Mouse (Mus musculus): ENCODE data around the gene Cd6.

- TF ChIP-seq TCF12 (IDR thresholded peaks at IDR 0.05; ENCODE audit: low read depth, low read length) (no peak), TBP (conservative IDR thresholded peaks at IDR 0.05; ENCODE audit: low read depth, low read length) (no peak), RAD21 (IDR thresholded peaks at IDR 0.05; ENCODE audit: low read depth, low read length) (no peak), GABPA (IDR thresholded peaks at IDR 0.05; ENCODE audit: insufficient replicate concordance, low read depth, low read length) (no peak)
These were observed 80.6 kb downstream of the Cd6 start for GRCm38 (mm10) chr19:10749295-10749694.

All from CH12.LX (cell line).